Mouse (Mus musculus) erythroblast, embryonic 14.5 days (primary cell): ENCODE measurements around the gene Slc29a4. TPM values are rescaled to one million over a fixed set of nuclear protein-coding genes. Genes with fewer than 3 reads are reported as not detected.

Experiments used
- H3K27me3 ChIP-seq: 2 replicates; pipeline ENCODE4 v1.6.1; 2012; ENCODE audit warnings: inconsistent platforms; ENCODE audit not compliant: control insufficient read depth
- H3K36me3 ChIP-seq: 2 replicates; pipeline ENCODE4 v1.6.1; 2012; ENCODE audit warnings: mild to moderate bottlenecking, inconsistent platforms; ENCODE audit not compliant: control insufficient read depth
- H3K4me1 ChIP-seq: 2 replicates; pipeline ENCODE4 v1.6.1; 2012; ENCODE audit warnings: inconsistent platforms; ENCODE audit not compliant: control insufficient read depth
- H3K4me3 ChIP-seq: replicated peaks from 2 replicates; pipeline ENCODE3; 2012; ENCODE audit warnings: moderate library complexity, mild to moderate bottlenecking, inconsistent platforms
- H3K9me3 ChIP-seq: 2 replicates; pipeline ENCODE4 v1.6.1; 2012; ENCODE audit warnings: low read length, inconsistent platforms, mixed read lengths; ENCODE audit not compliant: control insufficient read depth
- GATA1 ChIP-seq: IDR thresholded peaks from 2 replicates; pipeline ENCODE4 v1.6.1; 2012; ENCODE audit warnings: low read length, inconsistent platforms, mixed read lengths
- TAL1 ChIP-seq: IDR thresholded peaks from 3 replicates; pipeline ENCODE4 v1.6.1; 2012; ENCODE audit warnings: low read length, inconsistent platforms, mixed read lengths
- polyA plus RNA-seq: library from polyadenylated mRNA; stranded (reverse); fragments of >175 nt; gene quantifications from 2 replicates; pipeline ENCODE4 v1.2.3, GENCODE M21; 2012

Slc29a4 gene
- polyA plus RNA-seq: not detected in 2 replicates

- no peaks in the 10 kb centered on the region for H3K4me1 ChIP-seq
- no peaks in the 10 kb centered on the region for H3K9me3 ChIP-seq
- no peaks in the 10 kb centered on the region for H3K36me3 ChIP-seq
- no peak within 1 kb of the TSS for H3K4me3 ChIP-seq
- TF ChIP-seq GATA1 (no peak), TAL1 (no peak)
- peaks cover 6% of the 10 kb centered on the region for H3K27me3 ChIP-seq
Measured at GRCm38 (mm10) chr5:142692248-142692647, at the start of gene Slc29a4. TSS of gene Slc29a4 (plus strand) at chr5:142692512.

DNA sequence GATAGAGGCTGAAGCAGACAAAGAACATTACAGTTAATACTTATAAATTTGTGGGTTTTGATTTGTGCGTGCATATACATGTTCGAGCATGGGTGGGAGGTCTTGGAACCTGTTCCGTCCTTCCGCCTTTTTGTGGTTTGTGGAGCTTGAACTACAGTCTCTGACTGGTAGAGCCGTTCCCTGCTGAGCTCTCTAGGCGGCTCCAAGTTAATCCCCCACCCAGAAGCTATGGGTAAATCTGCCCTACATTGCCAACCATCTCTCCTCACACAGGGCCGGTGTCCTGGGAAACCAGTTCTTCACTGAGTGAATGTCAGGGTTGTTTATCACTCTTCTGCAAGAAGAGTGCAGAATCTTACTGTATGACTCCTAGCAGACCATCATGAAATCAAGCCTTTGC lies 44.1 kb upstream of the Slc29a4 start:
- peaks cover 74% of the 10 kb centered on the region for H3K4me1 ChIP-seq
- H3K27me3 ChIP-seq: no peaks in the 10 kb centered on the region
- H3K4me3 ChIP-seq: peak overlapping the region; percentile 8
- H3K36me3 ChIP-seq: peaks cover 85% of the 10 kb centered on the region
- TF ChIP-seq TAL1: no peak
- TF ChIP-seq GATA1: no peak
- no peaks in the 10 kb centered on the region for H3K9me3 ChIP-seq

GRCm38 (mm10) chr5:142649460-142650050 lies 42.8 kb upstream of the Slc29a4 start:
- H3K9me3 ChIP-seq: no peaks in the 10 kb centered on the region
- H3K36me3 ChIP-seq: peaks cover 85% of the 10 kb centered on the region
- TF ChIP-seq TAL1 (no peak), GATA1 (no peak)
- H3K27me3 ChIP-seq: no peaks in the 10 kb centered on the region
- H3K4me1 ChIP-seq: peaks cover 86% of the 10 kb centered on the region
- H3K4me3 ChIP-seq: peak overlapping the region; percentile 56

DNA sequence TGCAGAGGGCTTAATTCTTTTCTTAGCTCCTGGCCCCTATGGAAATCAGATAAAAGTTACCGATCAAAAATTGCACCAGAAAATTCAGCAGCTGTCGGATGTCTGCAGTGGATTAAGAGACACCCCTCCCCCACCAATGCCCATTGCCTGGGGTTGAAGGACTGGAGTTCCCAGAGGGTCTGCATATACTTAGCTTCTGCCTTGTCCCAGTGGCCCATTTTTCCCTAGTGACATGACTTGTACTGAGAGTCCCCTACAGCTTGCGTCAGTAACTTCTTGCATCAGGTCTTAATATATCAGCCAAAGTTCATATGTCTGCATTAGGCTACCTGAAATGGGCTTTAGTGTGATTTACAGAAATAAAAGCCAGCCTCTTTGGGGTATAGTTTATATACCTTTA lies 41.9 kb upstream of the Slc29a4 start:
- no peaks in the 10 kb centered on the region for H3K27me3 ChIP-seq
- peak; percentile 54; the same call in 1 of the 2 replicates for TF ChIP-seq GATA1
- TF ChIP-seq TAL1: no peak
- peaks cover 89% of the 10 kb centered on the region for H3K4me1 ChIP-seq
- peak overlapping the region; percentile 56 for H3K4me3 ChIP-seq
- H3K9me3 ChIP-seq: no peaks in the 10 kb centered on the region
- H3K36me3 ChIP-seq: peaks cover 85% of the 10 kb centered on the region

GRCm38 (mm10) chr5:142650794-142651497 lies 41.4 kb upstream of the Slc29a4 start:
- peaks cover 86% of the 10 kb centered on the region for H3K36me3 ChIP-seq
- no peaks in the 10 kb centered on the region for H3K9me3 ChIP-seq
- peak overlapping the region; percentile 56 for H3K4me3 ChIP-seq
- no peaks in the 10 kb centered on the region for H3K27me3 ChIP-seq
- TF ChIP-seq TAL1: peak; percentile 68
- TF ChIP-seq GATA1: peak; percentile 79
- H3K4me1 ChIP-seq: peaks cover 88% of the 10 kb centered on the region

DNA sequence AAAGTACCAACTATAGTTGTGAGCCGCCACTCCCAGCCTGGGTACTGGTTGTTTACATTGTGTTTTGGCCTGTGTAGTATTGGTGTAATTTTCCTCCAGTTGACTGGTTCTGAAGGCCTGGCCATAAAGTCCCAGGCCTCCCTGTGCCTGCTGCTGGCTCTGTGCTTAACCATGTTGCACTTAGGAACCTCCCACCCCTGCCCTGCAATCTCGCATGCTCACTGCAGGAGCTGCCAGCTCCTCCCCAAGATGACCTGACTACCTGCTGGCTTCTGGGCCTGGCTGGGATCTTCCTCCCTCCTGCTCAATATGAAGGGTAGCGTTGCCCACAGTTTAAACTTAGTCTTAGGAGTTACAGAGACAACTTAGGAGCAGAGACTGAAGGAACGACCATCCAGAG lies 40.0 kb upstream of the Slc29a4 start:
- TF ChIP-seq GATA1 (no peak), TAL1 (no peak)
- Histone ChIP-seq H3K9me3 (no peaks in the 10 kb centered on the region), H3K36me3 (peaks cover 88% of the 10 kb centered on the region), H3K4me1 (peaks cover 81% of the 10 kb centered on the region), H3K4me3 (peak overlapping the region; percentile 23), H3K27me3 (no peaks in the 10 kb centered on the region)

GRCm38 (mm10) chr5:142660656-142661434 lies 31.5 kb upstream of the Slc29a4 start:
- no peak for TF ChIP-seq TAL1
- no peak for TF ChIP-seq GATA1
- Histone ChIP-seq H3K9me3 (no peaks in the 10 kb centered on the region), H3K4me1 (peaks cover 11% of the 10 kb centered on the region), H3K27me3 (no peaks in the 10 kb centered on the region), H3K4me3 (no peak overlapping the region), H3K36me3 (peaks cover 100% of the 10 kb centered on the region)

- Histone ChIP-seq H3K27me3 (no peaks in the 10 kb centered on the region), H3K9me3 (no peaks in the 10 kb centered on the region), H3K4me1 (no peaks in the 10 kb centered on the region), H3K36me3 (peaks cover 95% of the 10 kb centered on the region), H3K4me3 (no peak overlapping the region)
- TF ChIP-seq GATA1: no peak
- no peak for TF ChIP-seq TAL1
Measured at GRCm38 (mm10) chr5:142667921-142668320, 24.4 kb upstream of the Slc29a4 start.
